ENCODE assay signal across 18 mouse cellular contexts in genomic region chr5:28704359-28704758, GRCm38 (mm10).
DNase-seq lines count a peak whose midpoint lies in the region; ATAC-seq lines count a peak whose summit lies in the region.
"Had no signal": no experiment of that assay in that cellular context is flagged by ENCODE, and none has a peak within 500 bp of the region (broad histone marks: within the 10 kb centered on the region; RNA-seq: fewer than 3 reads in every experiment).

No protein-coding gene starts in this region.

- DNase-seq in left cerebral cortex, adult 18-20 months (ENCODE audit: low spot score in 2 of 2), result peak; percentile 20 to 37
- no peak for DNase-seq in left cerebral cortex, adult 11 months (ENCODE audit: low spot score)
- DNase-seq in brain, adult 2 months (ENCODE audit: low read depth, low spot score), result peak; percentile 71
- DNase-seq in frontal cortex, postnatal 36 days (ENCODE audit: low spot score in 2 of 2), result peak; percentile 20 to 38
- peak; percentile 9 for DNase-seq in right cerebral cortex, postnatal 25 days
- no peak for DNase-seq in limb, embryonic 10.5 days (ENCODE audit: low spot score)
- DNase-seq: adrenal gland, postnatal 10 days; cerebellum, adult 11-12 months; cerebellum, adult 9-10 months; cerebellum, postnatal 25 days; forebrain, postnatal 0 days; gastrocnemius, postnatal 14 days had no signal

- no peaks in the 10 kb centered on the region for H3K27me3 ChIP-seq in limb, embryonic 10.5 days (ENCODE audit: low read depth, poor library complexity, severe bottlenecking)
- H3K27me3 ChIP-seq in kidney, embryonic 16.5 days (ENCODE audit: insufficient read depth, low read length), result no peaks in the 10 kb centered on the region
- H3K27me3 ChIP-seq: embryonic facial prominence, embryonic 12.5 days; forebrain, embryonic 12.5 days; heart, embryonic 12.5 days; hindbrain, embryonic 15.5 days had no signal

- 85% methylated on average over 1 of the region's 1 CpGs for WGBS in limb, embryonic 10.5 days
- 81% methylated on average over 1 of the region's 1 CpGs for WGBS in kidney, embryonic 16.5 days

- H3K9ac ChIP-seq in kidney, embryonic 16.5 days (replicated peaks; ENCODE audit: low read length), result no peak overlapping the region
- H3K9ac ChIP-seq: embryonic facial prominence, embryonic 12.5 days; forebrain, embryonic 12.5 days; forebrain, postnatal 0 days; heart, embryonic 12.5 days; hindbrain, embryonic 15.5 days had no signal

- no peak overlapping the region for H3K4me2 ChIP-seq in kidney, embryonic 16.5 days (replicated peaks; ENCODE audit: low read depth, low read length)
- H3K4me2 ChIP-seq: embryonic facial prominence, embryonic 12.5 days; forebrain, embryonic 12.5 days; heart, embryonic 12.5 days; hindbrain, embryonic 15.5 days had no signal

- H3K27ac ChIP-seq in limb, embryonic 10.5 days, result no peak overlapping the region
- H3K27ac ChIP-seq in kidney, embryonic 16.5 days (ENCODE audit: low read length), result no peak overlapping the region
- H3K27ac ChIP-seq: embryonic facial prominence, embryonic 12.5 days; forebrain, embryonic 12.5 days; hindbrain, embryonic 10.5 days; hindbrain, embryonic 15.5 days had no signal

- no peaks in the 10 kb centered on the region for H3K9me3 ChIP-seq in limb, embryonic 10.5 days (replicated peaks)
- H3K9me3 ChIP-seq in kidney, embryonic 16.5 days (ENCODE audit: low read length), result no peaks in the 10 kb centered on the region
- H3K9me3 ChIP-seq: embryonic facial prominence, embryonic 12.5 days; forebrain, embryonic 12.5 days; heart, embryonic 12.5 days; hindbrain, embryonic 10.5 days; hindbrain, embryonic 15.5 days had no signal

- no peaks in the 10 kb centered on the region for H3K36me3 ChIP-seq in limb, embryonic 10.5 days
- no peaks in the 10 kb centered on the region for H3K36me3 ChIP-seq in kidney, embryonic 16.5 days (ENCODE audit: insufficient read depth, low read length)
- H3K36me3 ChIP-seq: embryonic facial prominence, embryonic 12.5 days; forebrain, embryonic 12.5 days; heart, embryonic 12.5 days; hindbrain, embryonic 10.5 days; hindbrain, embryonic 15.5 days had no signal

- no peaks in the 10 kb centered on the region for H3K4me1 ChIP-seq in limb, embryonic 10.5 days
- H3K4me1 ChIP-seq in kidney, embryonic 16.5 days (ENCODE audit: insufficient read depth, low read length), result no peaks in the 10 kb centered on the region
- H3K4me1 ChIP-seq: embryonic facial prominence, embryonic 12.5 days; forebrain, embryonic 12.5 days; heart, embryonic 12.5 days; hindbrain, embryonic 10.5 days; hindbrain, embryonic 15.5 days had no signal

- ATAC-seq in kidney, embryonic 16.5 days (ENCODE audit: low FRiP score, low TSS enrichment), result no peak
- ATAC-seq: forebrain, postnatal 0 days had no signal

- H3K4me3 ChIP-seq in limb, embryonic 10.5 days, result no peak overlapping the region
- H3K4me3 ChIP-seq in kidney, embryonic 16.5 days (ENCODE audit: low read length), result no peak overlapping the region
- H3K4me3 ChIP-seq: embryonic facial prominence, embryonic 12.5 days; forebrain, embryonic 12.5 days; heart, embryonic 12.5 days; hindbrain, embryonic 10.5 days; hindbrain, embryonic 15.5 days had no signal

Comparison
In these comparisons a context has a peak if more than half of its experiments do, and no peak if none do; other contexts are left out.
1. DNase-seq: peak in left cerebral cortex, adult 18-20 months (2 of 2), brain, adult 2 months (single experiment), frontal cortex, postnatal 36 days (2 of 2) and right cerebral cortex, postnatal 25 days (single experiment); none in left cerebral cortex, adult 11 months (single experiment) and limb, embryonic 10.5 days (single experiment).